Mouse (Mus musculus) midbrain, embryonic 12.5 days (tissue): ENCODE data around the gene Crabp1. TPM values are rescaled to one million over a fixed set of nuclear protein-coding genes. Genes with fewer than 3 reads are reported as not detected.

Source experiments
- ATAC-seq: fragments of 200-750 bp; cut with Nextera tagmentation; 2 replicates; pipeline ENCODE4 v1.8.0; 2017; ENCODE audit warnings: low read depth, moderate TSS enrichment, moderate library complexity; ENCODE audit not compliant: low FRiP score
- H3K27ac ChIP-seq: fragments of 300-500 bp; sonication (generic); replicated peaks from 2 replicates; pipeline ENCODE4 v1.5.1; 2016; ENCODE audit warnings: mild to moderate bottlenecking
- H3K27me3 ChIP-seq: fragments of 300-500 bp; sonication (generic); 2 replicates; pipeline ENCODE4 v1.6.1; 2016; ENCODE audit warnings: mild to moderate bottlenecking
- H3K36me3 ChIP-seq: fragments of 300-500 bp; sonication (generic); 2 replicates; pipeline ENCODE4 v1.6.1; 2016
- H3K4me1 ChIP-seq: fragments of 300-500 bp; sonication (generic); 2 replicates; pipeline ENCODE4 v1.6.1; 2016
- H3K4me2 ChIP-seq: fragments of 300-500 bp; sonication (generic); replicated peaks from 2 replicates; pipeline ENCODE4 v1.6.1; 2016; ENCODE audit warnings: mild to moderate bottlenecking, moderate library complexity
- H3K4me3 ChIP-seq: fragments of 300-500 bp; sonication (generic); 2 replicates; pipeline ENCODE4 v1.5.1; 2016; ENCODE audit warnings: mild to moderate bottlenecking
- H3K9ac ChIP-seq: fragments of 300-500 bp; sonication (generic); replicated peaks from 2 replicates; pipeline ENCODE4 v1.6.1; 2016; ENCODE audit warnings: mild to moderate bottlenecking, moderate library complexity
- H3K9me3 ChIP-seq: fragments of 300-500 bp; sonication (generic); 2 replicates; pipeline ENCODE4 v1.6.1; 2016; ENCODE audit warnings: mild to moderate bottlenecking
- WGBS: fragments of 180-500 bp; shearing (Covaris S2); methylation state at CpG from one replicate; pipeline ENCODE4 v1.1.7; 2016; 5-methylcytosine and 5-hydroxymethylcytosine counted together
- polyA plus RNA-seq: library from polyadenylated mRNA; unstranded; fragments of >200 nt; fragmentation: Nextera tagmentation; extraction: Ambion mirVana; gene quantifications from 2 replicates; pipeline ENCODE4 v1.2.1, GENCODE M21; 2016

Crabp1 gene
- polyA plus RNA-seq, 1 experiment from 2014 or later = 522 TPM

- Histone ChIP-seq H3K9ac (no peak overlapping the region), H3K27ac (no peak overlapping the region), H3K36me3 (no peaks in the 10 kb centered on the region), H3K27me3 (0 out of 2 replicates have a peak, but pooled peaks cover 4% of the 10 kb centered on the region), H3K9me3 (no peaks in the 10 kb centered on the region), H3K4me2 (no peak overlapping the region), H3K4me1 (no peaks in the 10 kb centered on the region), H3K4me3 (no peak overlapping the region)
- WGBS = 57% methylated on average over 5 of the region's 5 CpGs
- peak; percentile 65; the same call in 1 of the 2 replicates for ATAC-seq
These were observed 57.0 kb downstream of the Crabp1 start for GRCm38 (mm10) chr9:54821442-54822100.

Other genes starting within 250 kb of the Crabp1 start
- gene Sh2d7, start 225.8 kb upstream of the Crabp1 start, polyA plus RNA-seq = 0.13 TPM in 1 of 2 replicates, not detected in the other
- 17.4 and 18.6 TPM in 2 replicates for gene Cib2, start 204.5 kb upstream of the Crabp1 start, polyA plus RNA-seq
- 101 and 102 TPM in 2 replicates for gene Idh3a, start 178.4 kb upstream of the Crabp1 start, polyA plus RNA-seq
- gene Acsbg1, start 102.9 kb upstream of the Crabp1 start, polyA plus RNA-seq = 10.7 and 11.7 TPM in 2 replicates
- 3.7 and 4.4 TPM in 2 replicates for gene Dnaja4, start 65.9 kb upstream of the Crabp1 start, polyA plus RNA-seq
- 128 and 134 TPM in 2 replicates for gene Wdr61, start 30.2 kb upstream of the Crabp1 start, polyA plus RNA-seq
- 69.3 and 72.6 TPM in 2 replicates for gene Ireb2, start 99.0 kb downstream of the Crabp1 start, polyA plus RNA-seq
- gene Hykk, start 152.5 kb downstream of the Crabp1 start, polyA plus RNA-seq = 4.9 and 5.0 TPM in 2 replicates
- gene Psma4, start 186.0 kb downstream of the Crabp1 start, polyA plus RNA-seq = 263 and 273 TPM in 2 replicates
- 0.73 and 1.2 TPM in 2 replicates for gene AY074887, start 186.2 kb downstream of the Crabp1 start, polyA plus RNA-seq
- gene Chrna5, start 216.1 kb downstream of the Crabp1 start, polyA plus RNA-seq = 5.5 and 5.6 TPM in 2 replicates